Comparison of ENCODE assay signal across 14 mouse cellular contexts in the genomic region with DNA sequence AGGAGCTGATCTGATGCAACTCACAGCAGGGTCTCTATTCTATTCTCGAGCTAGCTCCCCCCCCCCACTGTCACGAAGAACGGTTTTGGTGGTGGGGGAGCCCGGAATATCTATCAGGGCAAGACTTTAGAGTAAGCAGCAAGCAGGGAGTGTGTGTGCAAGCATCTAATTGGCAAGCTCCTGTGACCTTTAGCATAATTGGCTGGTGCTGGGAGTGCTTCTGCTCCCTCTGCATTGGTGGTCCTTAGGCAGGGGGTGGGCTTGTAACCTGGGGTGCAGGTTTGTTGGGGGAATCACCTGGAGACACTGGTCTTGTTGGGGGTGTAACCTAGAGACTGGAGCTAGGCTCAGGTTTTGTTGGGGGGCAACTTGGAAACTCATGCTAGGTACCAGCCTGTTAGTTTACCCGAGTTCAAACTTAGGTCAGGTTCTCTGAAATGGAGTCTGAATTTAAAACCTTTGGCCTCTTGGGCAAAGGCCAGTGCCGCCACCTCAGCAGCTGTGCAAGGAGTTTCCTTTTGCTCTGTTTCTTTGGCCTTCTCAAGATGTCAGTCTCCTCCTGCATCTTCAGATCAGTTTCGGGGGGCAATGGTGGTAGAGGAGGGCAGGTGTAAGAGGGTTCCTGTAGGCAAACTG. TPM values are rescaled to one million over a fixed set of nuclear protein-coding genes. Genes with fewer than 3 reads are reported as not detected.
DNase-seq lines count a peak whose midpoint lies in the region; ATAC-seq lines count a peak whose summit lies in the region.
"Had no signal": no experiment of that assay in that cellular context is flagged by ENCODE, and none has a peak within 500 bp of the region (broad histone marks: within the 10 kb centered on the region; RNA-seq: fewer than 3 reads in every experiment).

No protein-coding gene starts in this region.

- no peak overlapping the region for H3K9ac ChIP-seq in kidney, embryonic 15.5 days
- H3K9ac ChIP-seq: embryonic facial prominence, embryonic 13.5 days; heart, embryonic 13.5 days; hindbrain, embryonic 12.5 days had no signal

- no peak overlapping the region for H3K4me3 ChIP-seq in kidney, embryonic 15.5 days (replicated peaks)
- no peak overlapping the region for H3K4me3 ChIP-seq in brown adipose tissue, adult 24 weeks (ENCODE audit: insufficient read depth, low read depth, low read length)
- H3K4me3 ChIP-seq: embryonic facial prominence, embryonic 13.5 days; heart, embryonic 13.5 days; hindbrain, embryonic 12.5 days had no signal

- DNase-seq in gastrocnemius, adult 18-20 months (ENCODE audit: low spot score): peak; percentile 25
- DNase-seq in gastrocnemius, postnatal 25 days: no peak
- DNase-seq in kidney, adult 11 months: peak; percentile 86
- DNase-seq in kidney, postnatal 14 days: peak; percentile 81
- DNase-seq in right cerebral cortex, adult 2 months (ENCODE audit: low spot score in 2 of 2): no peak
- no peak for DNase-seq in thymus, postnatal 36 days

- no peak overlapping the region for H3K4me2 ChIP-seq in kidney, embryonic 15.5 days
- H3K4me2 ChIP-seq: embryonic facial prominence, embryonic 13.5 days; heart, embryonic 13.5 days; hindbrain, embryonic 12.5 days had no signal

- H3K36me3 ChIP-seq in kidney, embryonic 15.5 days: no peaks in the 10 kb centered on the region
- H3K36me3 ChIP-seq: embryonic facial prominence, embryonic 13.5 days; heart, embryonic 13.5 days; hindbrain, embryonic 12.5 days had no signal

- WGBS in kidney, embryonic 15.5 days: 68% methylated on average over 7 of the region's 7 CpGs

- no peaks in the 10 kb centered on the region for H3K27me3 ChIP-seq in kidney, embryonic 15.5 days
- H3K27me3 ChIP-seq: embryonic facial prominence, embryonic 13.5 days had no signal

- H3K27ac ChIP-seq in kidney, embryonic 15.5 days: no peak overlapping the region
- 0 out of 2 replicates have a peak overlapping the region, but pooled peaks have one; percentile 21 for H3K27ac ChIP-seq in brown adipose tissue, adult 24 weeks (replicated peaks; ENCODE audit: low read depth, low read length)
- H3K27ac ChIP-seq: embryonic facial prominence, embryonic 13.5 days; heart, embryonic 13.5 days; hindbrain, embryonic 12.5 days had no signal

- H3K4me1 ChIP-seq in kidney, embryonic 15.5 days: peaks cover 15% of the 10 kb centered on the region
- H3K4me1 ChIP-seq in brown adipose tissue, adult 24 weeks (ENCODE audit: control insufficient read depth, insufficient read depth, insufficient read length, low read length): no peaks in the 10 kb centered on the region

- no peaks in the 10 kb centered on the region for H3K9me3 ChIP-seq in kidney, embryonic 15.5 days (replicated peaks)
- H3K9me3 ChIP-seq: embryonic facial prominence, embryonic 13.5 days; heart, embryonic 13.5 days; hindbrain, embryonic 12.5 days had no signal

- no peak for ATAC-seq in kidney, embryonic 15.5 days (replicated peaks; ENCODE audit: low FRiP score)

RNA-seq across cellular contexts. Expression of gene Letmd1, which starts 12.3 kb away (rescaled TPM):
- 1 to 10 TPM; 6.7 to 7.5 TPM for total RNA-seq in gastrocnemius, adult 18-20 months (2021)
- 1 to 10 TPM; 9.1 to 9.9 TPM for total RNA-seq in gastrocnemius, postnatal 25 days (2021)
- polyA plus RNA-seq in kidney, embryonic 15.5 days (2015; fragmentation: Nextera tagmentation; extraction: Ambion mirVana): 27.5 and 27.8 TPM in 2 replicates
- 589 and 634 TPM in 2 replicates for polyA plus RNA-seq in brown adipose tissue, adult 24 weeks (2012; ENCODE audit: insufficient read depth, insufficient read length, missing spikeins)

RNA-seq across cellular contexts. Expression of gene Slc11a2, which starts 31.6 kb away (rescaled TPM):
- 10 to 100 TPM; 34.5 to 40.0 TPM for total RNA-seq in gastrocnemius, adult 18-20 months (2021)
- total RNA-seq in gastrocnemius, postnatal 25 days (2021): 10 to 100 TPM; 36.7 to 41.9 TPM
- 26.8 and 28.2 TPM in 2 replicates for polyA plus RNA-seq in kidney, embryonic 15.5 days (2015; fragmentation: Nextera tagmentation; extraction: Ambion mirVana)
- 14.2 and 24.7 TPM in 2 replicates for polyA plus RNA-seq in brown adipose tissue, adult 24 weeks (2012; ENCODE audit: insufficient read depth, insufficient read length, missing spikeins)

RNA-seq across cellular contexts. Expression of gene Gm5475, which starts 34.5 kb away (rescaled TPM):
- under 1 TPM in 1 of 2 experiments, not detected in 1; 0.09 TPM for total RNA-seq in gastrocnemius, adult 18-20 months (2021)
- not detected for total RNA-seq in gastrocnemius, postnatal 25 days (2021)
- polyA plus RNA-seq in kidney, embryonic 15.5 days (2015; fragmentation: Nextera tagmentation; extraction: Ambion mirVana): 0.15 and 0.25 TPM in 2 replicates
- not detected in 2 replicates for polyA plus RNA-seq in brown adipose tissue, adult 24 weeks (2012; ENCODE audit: insufficient read depth, insufficient read length, missing spikeins)
- total RNA-seq: granulocyte monocyte progenitor cell, adult 5-6 weeks; heart, postnatal 4 days had no signal
- polyA plus RNA-seq: embryonic facial prominence, embryonic 13.5 days; forebrain, embryonic 14.5 days; hindbrain, embryonic 12.5 days had no signal

RNA-seq across cellular contexts. Expression of gene Csrnp2, which starts 38.8 kb away (rescaled TPM):
- total RNA-seq in gastrocnemius, adult 18-20 months (2021): 1 to 10 TPM; 3.2 to 3.7 TPM
- 1 to 10 TPM; 2.1 to 2.6 TPM for total RNA-seq in gastrocnemius, postnatal 25 days (2021)
- polyA plus RNA-seq in kidney, embryonic 15.5 days (2015; fragmentation: Nextera tagmentation; extraction: Ambion mirVana): 16.0 and 16.9 TPM in 2 replicates
- polyA plus RNA-seq in brown adipose tissue, adult 24 weeks (2012; ENCODE audit: insufficient read depth, insufficient read length, missing spikeins): 1.5 and 1.7 TPM in 2 replicates

Comparison
In these comparisons a context has a peak if more than half of its experiments do, and no peak if none do; other contexts are left out.
1. DNase-seq: peak in gastrocnemius, adult 18-20 months (single experiment), kidney, adult 11 months (single experiment) and kidney, postnatal 14 days (single experiment); none in gastrocnemius, postnatal 25 days (single experiment), right cerebral cortex, adult 2 months (0 of 2) and thymus, postnatal 36 days (0 of 2).